In genomic region chr19:4603801-4604723, GRCm38 (mm10) we compare ENCODE assay signal across 8 mouse cellular contexts. TPM values are rescaled to one million over a fixed set of nuclear protein-coding genes. Genes with fewer than 3 reads are reported as not detected.
DNase-seq lines count a peak whose midpoint lies in the region; ATAC-seq and TF ChIP-seq lines count a peak whose summit lies in the region.

No protein-coding gene starts in this region.

- H3K27ac ChIP-seq in embryonic facial prominence, embryonic 14.5 days (replicated peaks; ENCODE audit: low read depth, low read length): no peak overlapping the region
- H3K27ac ChIP-seq in kidney, embryonic 14.5 days (ENCODE audit: low read depth, low read length): no peak overlapping the region
- peak overlapping the region; percentile 27; the same call in 1 of the 2 replicates for H3K27ac ChIP-seq in lung, embryonic 16.5 days (ENCODE audit: low read length)

- peak; percentile 62 to 74 for DNase-seq in cerebellum, adult 18-20 months
- no peak for DNase-seq in cerebellum, adult 11 months
- DNase-seq in embryonic facial prominence, embryonic 14.5 days (ENCODE audit: low spot score): peak; percentile 49
- peak; percentile 43 for DNase-seq in yolk sac, embryonic 10.5 days (ENCODE audit: low spot score)
- DNase-seq in layer of hippocampus, adult 9-10 months (ENCODE audit: low spot score): no peak

- H3K27me3 ChIP-seq in E14TG2a.4 (ENCODE audit: insufficient read depth, low read length): peaks cover 34% of the 10 kb centered on the region
- no peaks in the 10 kb centered on the region for H3K27me3 ChIP-seq in embryonic facial prominence, embryonic 14.5 days (replicated peaks; ENCODE audit: control insufficient read depth, insufficient read depth, low read length)
- H3K27me3 ChIP-seq in kidney, embryonic 14.5 days (ENCODE audit: control insufficient read depth, insufficient read depth, low read length): no peaks in the 10 kb centered on the region
- no peaks in the 10 kb centered on the region for H3K27me3 ChIP-seq in lung, embryonic 16.5 days (ENCODE audit: control insufficient read depth, insufficient read depth, low read depth, low read length)

- 30% methylated on average over 22 of the region's 24 CpGs for WGBS in embryonic facial prominence, embryonic 14.5 days
- WGBS in kidney, embryonic 14.5 days: 36% methylated on average over 24 of the region's 24 CpGs
- 33% methylated on average over 24 of the region's 24 CpGs for WGBS in lung, embryonic 16.5 days

- peak; percentile 72 for ATAC-seq in embryonic facial prominence, embryonic 14.5 days (ENCODE audit: low read depth)
- peak; percentile 68 for ATAC-seq in kidney, embryonic 14.5 days (ENCODE audit: low FRiP score, low TSS enrichment)
- peak; percentile 87; the same call in 1 of the 2 replicates for ATAC-seq in lung, embryonic 16.5 days (ENCODE audit: low read depth)

- H3K9me3 ChIP-seq in E14TG2a.4 (ENCODE audit: low read length): no peaks in the 10 kb centered on the region
- H3K9me3 ChIP-seq in embryonic facial prominence, embryonic 14.5 days (ENCODE audit: control insufficient read depth, low read length): no peaks in the 10 kb centered on the region
- no peaks in the 10 kb centered on the region for H3K9me3 ChIP-seq in kidney, embryonic 14.5 days (ENCODE audit: control insufficient read depth, low read length)
- no peaks in the 10 kb centered on the region for H3K9me3 ChIP-seq in lung, embryonic 16.5 days (ENCODE audit: control insufficient read depth, low read length)

- H3K9ac ChIP-seq in embryonic facial prominence, embryonic 14.5 days (ENCODE audit: low read depth, low read length): no peak overlapping the region
- no peak overlapping the region for H3K9ac ChIP-seq in kidney, embryonic 14.5 days (ENCODE audit: low read depth, low read length)
- H3K9ac ChIP-seq in lung, embryonic 16.5 days (ENCODE audit: low read length): peak overlapping the region; percentile 28

- peak overlapping the region; percentile 50 for H3K4me3 ChIP-seq in E14TG2a.4 (replicated peaks; ENCODE audit: low read length)
- no peak overlapping the region for H3K4me3 ChIP-seq in embryonic facial prominence, embryonic 14.5 days (ENCODE audit: low read depth, low read length)
- H3K4me3 ChIP-seq in kidney, embryonic 14.5 days (ENCODE audit: low read length): no peak overlapping the region
- H3K4me3 ChIP-seq in lung, embryonic 16.5 days (ENCODE audit: low read length): no peak overlapping the region

- H3K4me2 ChIP-seq in embryonic facial prominence, embryonic 14.5 days (ENCODE audit: low read depth, low read length): no peak overlapping the region
- H3K4me2 ChIP-seq in kidney, embryonic 14.5 days (replicated peaks; ENCODE audit: low read depth, low read length): no peak overlapping the region; the same call in 1 of the 2 replicates
- peak overlapping the region; percentile 17 for H3K4me2 ChIP-seq in lung, embryonic 16.5 days (ENCODE audit: low read depth, low read length)

- H3K36me3 ChIP-seq in E14TG2a.4 (ENCODE audit: insufficient read depth, low read length): peaks cover 6% of the 10 kb centered on the region
- no peaks in the 10 kb centered on the region for H3K36me3 ChIP-seq in embryonic facial prominence, embryonic 14.5 days (ENCODE audit: control insufficient read depth, insufficient read depth, low read length)
- H3K36me3 ChIP-seq in kidney, embryonic 14.5 days (ENCODE audit: control insufficient read depth, insufficient read depth, low read length): no peaks in the 10 kb centered on the region
- H3K36me3 ChIP-seq in lung, embryonic 16.5 days (ENCODE audit: control insufficient read depth, insufficient read depth, low read length): no peaks in the 10 kb centered on the region

- H3K4me1 ChIP-seq in E14TG2a.4 (replicated peaks; ENCODE audit: low read depth, low read length): peaks cover 32% of the 10 kb centered on the region
- no peaks in the 10 kb centered on the region for H3K4me1 ChIP-seq in embryonic facial prominence, embryonic 14.5 days (ENCODE audit: control insufficient read depth, insufficient read depth, low read length)
- no peaks in the 10 kb centered on the region for H3K4me1 ChIP-seq in kidney, embryonic 14.5 days (ENCODE audit: control insufficient read depth, insufficient read depth, low read length)
- peaks cover 9% of the 10 kb centered on the region; the same call in 1 of the 2 replicates for H3K4me1 ChIP-seq in lung, embryonic 16.5 days (replicated peaks; ENCODE audit: control insufficient read depth, insufficient read depth, low read length)

- peak; percentile 17; the same call in 1 of the 2 replicates for TF ChIP-seq CTCF in E14TG2a.4 (conservative IDR thresholded peaks at IDR 0.05; ENCODE audit: low read length)

RNA-seq across cellular contexts. Expression of gene Lrfn4, which starts 11.4 kb away (rescaled TPM):
- polyA plus RNA-seq in embryonic facial prominence, embryonic 14.5 days (2014; fragmentation: Nextera tagmentation; extraction: Ambion mirVana): 7.4 and 9.7 TPM in 2 replicates
- polyA plus RNA-seq in kidney, embryonic 14.5 days (2014; fragmentation: Nextera tagmentation; extraction: Ambion mirVana): 12.6 and 15.4 TPM in 2 replicates
- 3.4 and 4.1 TPM in 2 replicates for polyA plus RNA-seq in lung, embryonic 16.5 days (2015; fragmentation: Nextera tagmentation; extraction: Ambion mirVana)

RNA-seq across cellular contexts. Expression of gene Rce1, which starts 21.4 kb away (rescaled TPM):
- 52.1 and 62.8 TPM in 2 replicates for polyA plus RNA-seq in embryonic facial prominence, embryonic 14.5 days (2014; fragmentation: Nextera tagmentation; extraction: Ambion mirVana)
- polyA plus RNA-seq in kidney, embryonic 14.5 days (2014; fragmentation: Nextera tagmentation; extraction: Ambion mirVana): 73.1 and 85.0 TPM in 2 replicates
- 68.3 and 70.1 TPM in 2 replicates for polyA plus RNA-seq in lung, embryonic 16.5 days (2015; fragmentation: Nextera tagmentation; extraction: Ambion mirVana)

Comparison
In these comparisons a context has a peak if more than half of its experiments do, and no peak if none do; other contexts are left out.
1. DNase-seq: peak in cerebellum, adult 18-20 months (2 of 2), embryonic facial prominence, embryonic 14.5 days (single experiment) and yolk sac, embryonic 10.5 days (single experiment); none in cerebellum, adult 11 months (single experiment) and layer of hippocampus, adult 9-10 months (single experiment).
2. Peak in every context shown above with its lines, with median percentiles within 50 percentile points of each other: ATAC-seq.